Mouse (Mus musculus) bone marrow, adult 2 months (tissue): ENCODE measurements around the gene Ssbp2.

Experiments
- CTCF ChIP-seq: fragments of 200-500 bp; IDR thresholded peaks from 2 replicates; pipeline ENCODE4 v1.5.1; 2011; ENCODE audit warnings: low read length, control low read depth; ENCODE audit not compliant: control insufficient read depth, insufficient read depth
- POLR2A ChIP-seq: fragments of 200-500 bp; IDR thresholded peaks from 2 replicates; pipeline ENCODE4 v1.6.1; 2011; ENCODE audit warnings: low read depth, mild to moderate bottlenecking, control low read depth, low read length, borderline replicate concordance; ENCODE audit not compliant: control insufficient read depth

DNA sequence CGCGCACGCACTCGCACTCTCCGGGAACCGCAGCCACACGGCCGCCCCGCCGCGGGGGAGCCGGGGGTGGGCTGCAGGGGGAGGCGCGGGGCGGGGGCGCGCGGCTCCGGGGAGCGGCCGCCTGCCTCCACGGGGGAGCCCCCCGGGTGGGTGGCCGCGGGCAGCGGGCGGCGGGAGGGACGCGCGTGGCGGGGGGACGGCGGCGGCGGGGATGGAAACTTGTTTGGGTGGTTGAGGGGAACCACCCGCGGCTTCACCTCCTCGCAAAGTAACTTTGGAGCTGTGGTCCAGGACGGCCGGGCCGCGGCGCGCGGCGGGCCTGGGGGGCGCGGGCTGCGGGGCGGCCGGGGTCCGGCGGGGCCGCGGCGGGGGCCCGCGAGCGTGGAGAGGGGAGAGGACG lies 1.2 kb downstream of the Ssbp2 start:
- TF ChIP-seq POLR2A (no peak), CTCF (no peak)
